Mouse (Mus musculus) liver, embryonic 14.5 days (tissue): ENCODE results near the gene Ift122.

Source experiments
- CTCF ChIP-seq: IDR thresholded peaks from 2 replicates; pipeline ENCODE4 v1.5.1; 2016; ENCODE audit warnings: antibody characterized with exemption, low read depth, control low read depth
- EP300 ChIP-seq: IDR thresholded peaks from 2 replicates; pipeline ENCODE4 v1.6.1; 2016; ENCODE audit warnings: antibody characterized with exemption, low read depth

GRCm38 (mm10) chr6:115927292-115928242 is 74.3 kb downstream of the Ift122 start:
- TF ChIP-seq CTCF (no peak), EP300 (no peak)
